Mouse (Mus musculus) kidney, postnatal 0 days (tissue): Measurements from ENCODE around the gene Acacb. TPM values are rescaled to one million over a fixed set of nuclear protein-coding genes. Genes with fewer than 3 reads are reported as not detected.
A peak's percentile ranks its signal among the peaks of the same experiment; 100 is the strongest.

Source experiments
- ATAC-seq: fragments of 200-750 bp; cut with Nextera tagmentation; replicated peaks from 2 replicates; pipeline ENCODE4 v1.8.0; 2017; ENCODE audit warnings: low read depth, moderate number of reproducible peaks, moderate TSS enrichment, moderate library complexity; ENCODE audit not compliant: low FRiP score
- DNase-seq: peaks from one replicate; pipeline ENCODE4 v3.0.0-alpha.2; 2016; ENCODE audit warnings: low spot score
- H3K27ac ChIP-seq: fragments of 300-500 bp; sonication (generic); 2 replicates; pipeline ENCODE4 v1.5.1; 2014; ENCODE audit warnings: mild to moderate bottlenecking
- H3K27me3 ChIP-seq: fragments of 300-500 bp; sonication (generic); 2 replicates; pipeline ENCODE4 v1.6.1; 2014; ENCODE audit warnings: low read length, mixed read lengths; ENCODE audit not compliant: insufficient read depth
- H3K36me3 ChIP-seq: fragments of 300-500 bp; sonication (generic); 2 replicates; pipeline ENCODE4 v1.6.1; 2014; ENCODE audit warnings: low read length, mixed read lengths; ENCODE audit not compliant: insufficient read depth
- H3K4me1 ChIP-seq: fragments of 300-500 bp; sonication (generic); replicated peaks from 2 replicates; pipeline ENCODE4 v1.6.1; 2014; ENCODE audit warnings: antibody characterized with exemption, low read length, mixed read lengths; ENCODE audit not compliant: insufficient read depth
- H3K4me2 ChIP-seq: fragments of 300-500 bp; sonication (generic); 2 replicates; pipeline ENCODE4 v1.6.1; 2014; ENCODE audit warnings: mild to moderate bottlenecking, low read length, moderate library complexity, mixed read lengths
- H3K4me3 ChIP-seq: fragments of 300-500 bp; sonication (generic); replicated peaks from 2 replicates; pipeline ENCODE4 v1.5.1; 2014; ENCODE audit warnings: low read depth, low read length
- H3K9ac ChIP-seq: fragments of 300-500 bp; sonication (generic); 2 replicates; pipeline ENCODE4 v1.6.1; 2014; ENCODE audit warnings: low read depth, low read length
- H3K9me3 ChIP-seq: fragments of 300-500 bp; sonication (generic); replicated peaks from 2 replicates; pipeline ENCODE4 v1.6.1; 2016; ENCODE audit warnings: low read length, inconsistent platforms, mixed read lengths
- CTCF ChIP-seq: IDR thresholded peaks from 2 replicates; pipeline ENCODE4 v1.5.1; 2016; ENCODE audit warnings: antibody characterized with exemption, low read depth, mild to moderate bottlenecking, moderate library complexity
- WGBS: fragments of 180-500 bp; shearing (Covaris S2); extraction: QIAGEN DNeasy Blood & Tissue Kit; methylation state at CpG from one replicate; pipeline ENCODE4 v1.1.7; 2014; 5-methylcytosine and 5-hydroxymethylcytosine counted together
- polyA plus RNA-seq: library from polyadenylated mRNA; unstranded; fragments of >200 nt; fragmentation: Nextera tagmentation; extraction: Ambion mirVana; gene quantifications from 2 replicates; pipeline ENCODE4 v1.2.1, GENCODE M21; 2015

The Acacb gene
- polyA plus RNA-seq, 1 experiment from 2014 or later, result 4.4 TPM

DNA sequence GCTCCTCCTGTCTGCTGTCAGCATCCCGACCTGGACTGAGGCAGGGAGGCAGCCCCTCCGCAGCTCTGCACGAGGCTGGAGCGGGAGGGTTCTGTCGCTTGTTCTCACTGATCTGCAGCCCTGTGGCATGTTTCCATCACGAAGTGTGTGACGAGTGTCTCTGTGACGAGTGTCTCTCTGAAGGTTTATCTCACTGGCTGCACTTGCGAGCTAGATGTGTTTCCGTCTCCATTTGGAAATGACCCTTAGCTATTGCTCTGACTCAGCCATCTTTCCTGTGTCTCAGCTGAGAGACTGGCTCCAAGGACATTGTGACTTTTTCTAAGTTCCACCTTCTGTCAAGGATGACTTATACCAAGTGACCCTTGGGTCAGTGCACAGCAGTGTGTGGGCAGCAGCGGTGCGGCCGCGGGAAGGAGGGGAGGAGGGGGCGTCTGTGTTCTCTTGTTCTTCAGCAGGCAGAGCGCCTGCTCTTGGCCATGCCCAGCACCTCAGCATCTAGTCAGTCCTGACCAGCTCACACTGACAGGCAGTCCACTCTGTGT is 39.9 kb upstream of the Acacb start:
- no peak overlapping the region for H3K4me3 ChIP-seq
- H3K9ac ChIP-seq, result no peak overlapping the region
- H3K27ac ChIP-seq, result no peak overlapping the region
- DNase-seq (peak; percentile 31), ATAC-seq (no peak)
- no peaks in the 10 kb centered on the region for H3K4me1 ChIP-seq
- no peak for TF ChIP-seq CTCF
- H3K36me3 ChIP-seq, result peaks cover 53% of the 10 kb centered on the region
- no peaks in the 10 kb centered on the region for H3K27me3 ChIP-seq
- H3K9me3 ChIP-seq, result no peaks in the 10 kb centered on the region
- no peak overlapping the region for H3K4me2 ChIP-seq
- 51% methylated on average over 16 of the region's 16 CpGs for WGBS

DNA sequence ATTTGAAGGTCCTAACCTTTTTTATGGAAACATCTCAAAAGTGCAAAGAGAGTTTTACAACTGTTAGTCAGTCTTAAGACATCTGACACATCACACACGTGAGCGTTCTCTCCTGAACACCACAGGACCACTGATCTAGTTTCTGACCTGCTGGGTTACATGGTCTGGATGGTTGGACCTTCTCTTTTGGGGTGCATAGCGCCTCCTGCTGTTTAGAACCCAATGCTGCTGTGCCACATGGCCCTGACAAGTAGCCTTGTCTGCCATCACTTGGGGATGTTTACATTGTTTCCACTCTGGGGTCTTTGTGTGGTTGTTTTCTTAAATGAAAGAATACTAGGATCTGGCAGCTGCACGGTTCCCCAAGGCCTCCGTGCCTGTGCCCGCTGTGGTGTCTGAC is 33.0 kb upstream of the Acacb start:
- H3K4me1 ChIP-seq, result no peaks in the 10 kb centered on the region
- H3K9me3 ChIP-seq, result no peaks in the 10 kb centered on the region
- no peak overlapping the region for H3K4me2 ChIP-seq
- H3K4me3 ChIP-seq, result no peak overlapping the region
- H3K9ac ChIP-seq, result no peak overlapping the region
- ATAC-seq, result no peak
- peaks cover 55% of the 10 kb centered on the region for H3K36me3 ChIP-seq
- TF ChIP-seq CTCF, result peak; percentile 32; the same call in 1 of the 2 replicates
- H3K27me3 ChIP-seq, result no peaks in the 10 kb centered on the region
- WGBS, result 90% methylated on average over 6 of the region's 6 CpGs
- no peak overlapping the region for H3K27ac ChIP-seq
- no peak for DNase-seq

DNA sequence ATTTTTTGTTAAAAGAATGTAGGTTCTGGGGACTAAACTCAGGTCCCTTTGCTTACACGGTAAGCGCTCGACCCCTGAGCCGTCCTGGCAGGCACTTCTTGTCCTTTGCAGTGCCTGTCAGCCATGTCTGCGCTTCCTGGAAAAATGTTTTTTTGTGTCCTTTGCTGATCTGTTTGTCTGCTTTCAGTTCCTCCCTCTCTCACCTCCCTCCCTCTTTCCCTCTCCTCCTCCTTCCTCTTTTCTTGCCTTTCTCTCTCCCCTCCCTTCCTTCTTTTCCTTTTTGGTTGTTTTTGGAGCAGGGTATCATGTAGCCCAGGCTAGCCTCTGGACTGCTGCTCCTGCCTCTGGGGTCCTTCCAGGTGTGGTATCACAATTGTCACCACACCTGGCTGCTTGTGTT is 31.3 kb upstream of the Acacb start:
- ATAC-seq (no peak), DNase-seq (no peak)
- no peak overlapping the region for H3K4me3 ChIP-seq
- no peaks in the 10 kb centered on the region for H3K27me3 ChIP-seq
- 77% methylated on average over 5 of the region's 5 CpGs for WGBS
- no peak for TF ChIP-seq CTCF
- H3K36me3 ChIP-seq, result peaks cover 50% of the 10 kb centered on the region
- no peak overlapping the region for H3K9ac ChIP-seq
- no peaks in the 10 kb centered on the region for H3K4me1 ChIP-seq
- no peak overlapping the region for H3K27ac ChIP-seq
- H3K9me3 ChIP-seq, result no peaks in the 10 kb centered on the region
- H3K4me2 ChIP-seq, result no peak overlapping the region

DNA sequence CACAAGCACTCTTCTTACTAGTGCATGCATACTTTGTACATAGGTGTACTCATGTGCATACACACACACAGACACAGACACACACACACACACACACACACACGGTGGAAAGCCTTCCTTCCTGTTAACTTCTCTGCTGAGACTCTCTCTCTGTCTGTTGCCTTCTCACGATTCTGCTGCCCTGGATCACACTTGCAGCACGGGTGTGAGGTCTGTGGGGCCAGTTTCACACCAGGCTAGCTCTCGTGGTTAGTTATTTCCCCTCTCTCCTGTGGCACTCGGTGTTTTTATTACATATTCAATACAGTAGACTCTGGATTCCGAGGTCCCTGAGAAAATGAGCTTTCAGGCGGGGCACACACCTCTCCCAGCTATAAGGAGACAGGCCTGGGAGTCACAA is 29.7 kb upstream of the Acacb start:
- no peaks in the 10 kb centered on the region for H3K4me1 ChIP-seq
- ATAC-seq, result no peak
- no peak for DNase-seq
- H3K9me3 ChIP-seq, result no peaks in the 10 kb centered on the region
- no peak overlapping the region for H3K4me2 ChIP-seq
- WGBS, result 87% methylated on average over 7 of the region's 7 CpGs
- no peak overlapping the region for H3K9ac ChIP-seq
- no peak for TF ChIP-seq CTCF
- H3K27me3 ChIP-seq, result no peaks in the 10 kb centered on the region
- no peak overlapping the region for H3K4me3 ChIP-seq
- peaks cover 52% of the 10 kb centered on the region for H3K36me3 ChIP-seq
- no peak overlapping the region for H3K27ac ChIP-seq

DNA sequence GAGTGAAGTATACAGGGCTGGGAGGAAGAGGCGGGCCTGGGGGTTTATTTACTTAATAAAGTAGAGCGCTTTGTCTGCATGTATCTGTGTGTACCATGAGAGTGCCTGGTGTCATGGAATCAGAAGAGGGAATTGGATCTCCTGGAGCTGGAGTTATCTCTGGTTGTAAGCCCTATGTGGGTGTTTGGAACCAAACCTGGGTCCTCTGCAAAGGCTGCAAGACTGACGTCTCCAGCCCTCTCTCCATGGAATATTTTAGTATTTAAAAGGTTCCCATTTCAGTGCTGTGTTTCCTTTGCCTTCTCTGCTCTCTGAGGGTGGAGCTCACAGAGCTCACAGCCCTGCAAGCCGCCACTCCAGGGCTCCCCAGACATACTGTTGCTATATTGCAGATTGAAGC is 26.5 kb upstream of the Acacb start:
- Histone ChIP-seq H3K9me3 (no peaks in the 10 kb centered on the region), H3K4me3 (no peak overlapping the region), H3K4me2 (no peak overlapping the region), H3K9ac (no peak overlapping the region), H3K36me3 (peaks cover 58% of the 10 kb centered on the region), H3K27ac (no peak overlapping the region), H3K27me3 (no peaks in the 10 kb centered on the region), H3K4me1 (no peaks in the 10 kb centered on the region)
- TF ChIP-seq CTCF, result no peak
- no peak for ATAC-seq
- WGBS, result 88% methylated on average over 4 of the region's 4 CpGs
- no peak for DNase-seq

DNA sequence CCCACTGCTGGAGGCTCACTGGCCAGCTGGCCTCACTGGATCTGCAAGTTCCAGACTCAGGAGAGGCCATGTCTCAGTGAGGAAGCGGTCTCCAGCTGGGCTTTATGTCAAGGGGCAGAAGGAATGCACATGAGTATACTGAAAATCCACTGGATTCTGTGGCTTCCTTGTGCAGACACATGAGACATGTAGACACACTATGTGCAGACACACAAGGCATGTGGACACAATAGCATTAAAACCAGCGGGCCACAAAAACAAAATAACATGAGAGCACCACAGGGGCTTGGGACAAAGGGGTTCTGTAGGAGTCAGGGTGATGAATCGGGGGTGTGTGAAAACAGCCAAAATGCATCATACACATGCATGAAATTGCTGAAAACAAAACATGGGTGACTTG is 20.3 kb upstream of the Acacb start:
- H3K4me1 ChIP-seq, result 0 out of 2 replicates have a peak, but pooled peaks cover 6% of the 10 kb centered on the region
- no peak overlapping the region for H3K4me2 ChIP-seq
- 93% methylated on average over 3 of the region's 3 CpGs for WGBS
- H3K4me3 ChIP-seq, result no peak overlapping the region
- H3K36me3 ChIP-seq, result peaks cover 29% of the 10 kb centered on the region
- no peaks in the 10 kb centered on the region for H3K9me3 ChIP-seq
- H3K27ac ChIP-seq, result no peak overlapping the region
- H3K27me3 ChIP-seq, result no peaks in the 10 kb centered on the region
- H3K9ac ChIP-seq, result no peak overlapping the region
- DNase-seq (no peak), ATAC-seq (no peak)
- TF ChIP-seq CTCF, result no peak

DNA sequence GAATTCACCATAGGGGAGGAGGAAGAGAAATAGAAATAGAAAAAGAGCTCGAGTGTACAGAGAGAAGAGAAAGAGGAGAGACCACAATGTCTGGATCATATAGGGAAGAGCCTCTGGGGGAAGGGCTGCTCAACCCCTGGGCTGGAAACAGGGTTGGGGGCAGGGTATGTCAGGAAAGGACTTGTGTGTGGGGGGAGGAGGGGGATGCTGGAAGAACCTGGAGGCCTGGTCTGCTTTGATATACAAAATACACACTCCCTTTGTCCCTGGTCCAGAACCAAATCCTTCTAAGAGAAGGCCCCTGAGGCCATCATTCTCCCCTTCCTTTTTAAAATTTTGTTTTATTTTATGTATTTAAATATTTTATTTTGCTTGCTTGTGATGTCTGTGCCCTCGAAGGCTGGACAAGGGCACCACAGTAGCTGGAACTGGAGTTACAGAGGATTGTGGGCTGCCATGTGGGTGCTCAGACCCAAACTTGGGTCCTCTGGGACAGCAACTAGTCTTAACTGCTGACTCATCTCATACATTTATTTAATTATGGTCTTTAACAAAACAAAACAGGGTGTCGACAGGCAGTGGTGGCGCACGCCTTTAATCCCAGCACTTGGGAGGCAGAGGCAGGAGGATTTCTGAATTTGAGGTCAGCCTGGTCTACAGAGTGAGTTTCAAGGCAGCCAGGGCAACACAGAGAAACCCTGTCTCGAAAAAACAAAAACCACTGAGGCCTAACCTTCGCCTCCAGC is 19.7 kb upstream of the Acacb start:
- ATAC-seq (no peak), DNase-seq (no peak)
- Histone ChIP-seq H3K36me3 (peaks cover 25% of the 10 kb centered on the region; the same call in 1 of the 2 replicates), H3K27ac (no peak overlapping the region), H3K9ac (no peak overlapping the region), H3K4me2 (peak overlapping the region; percentile 89; the same call in 1 of the 2 replicates), H3K4me3 (no peak overlapping the region), H3K27me3 (no peaks in the 10 kb centered on the region), H3K9me3 (no peaks in the 10 kb centered on the region), H3K4me1 (peaks cover 6% of the 10 kb centered on the region; the same call in 1 of the 2 replicates)
- 85% methylated on average over 7 of the region's 7 CpGs for WGBS
- TF ChIP-seq CTCF, result no peak
